Mouse (Mus musculus): Measurements from ENCODE around the gene Rnf123. TPM values are rescaled to one million over a fixed set of nuclear protein-coding genes. Genes with fewer than 3 reads are reported as not detected.
A peak's percentile ranks its signal among the peaks of the same experiment; 100 is the strongest.

Rnf123 gene
- 33.4 TPM for polyA plus RNA-seq (2012; fragmentation: generic; extraction: Trizol)

DNA sequence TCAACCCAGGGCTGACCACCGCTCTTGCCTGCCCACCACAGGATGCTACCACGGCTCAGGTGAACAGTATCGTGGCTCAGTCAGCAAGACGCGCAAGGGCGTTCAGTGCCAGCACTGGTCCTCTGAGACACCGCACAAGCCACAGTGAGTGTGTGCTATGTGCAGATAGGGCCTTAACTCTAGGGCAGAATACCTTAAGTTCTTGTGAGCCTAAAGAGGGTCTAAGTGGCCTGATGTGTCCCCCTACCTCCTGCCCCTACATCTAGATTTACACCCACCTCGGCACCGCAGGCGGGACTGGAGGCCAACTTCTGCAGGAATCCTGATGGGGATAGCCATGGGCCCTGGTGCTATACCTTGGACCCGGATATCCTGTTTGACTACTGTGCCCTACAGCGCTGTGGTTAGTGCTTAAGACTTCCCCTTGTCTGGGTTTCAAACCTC lies at the start of gene Rnf123:
Rnf123 (minus strand) TSS at position 359 of the 444 bp plus-strand sequence.
- H3K4me3 ChIP-seq: no peak within 1 kb of the TSS
- peaks cover 8% of the 10 kb centered on the region for H3K79me2 ChIP-seq (ENCODE audit: control insufficient read depth, insufficient read depth)
- H3K27me3 ChIP-seq (ENCODE audit: control insufficient read depth, insufficient read depth, insufficient read length): no peaks in the 10 kb centered on the region
- TF ChIP-seq POLR2AphosphoS2 (IDR thresholded peaks at IDR 0.05; ENCODE audit: insufficient read length, low read depth) (peak; percentile 78), POLR2A (IDR thresholded peaks at IDR 0.05; ENCODE audit: insufficient read length, low read depth) (peak; percentile 19), REST (IDR thresholded peaks at IDR 0.05; ENCODE audit: insufficient read depth, insufficient read length) (no peak), E2F4 (IDR thresholded peaks at IDR 0.05; ENCODE audit: insufficient read depth) (no peak)
- peaks cover under 1% of the 10 kb centered on the region for H3K36me3 ChIP-seq (ENCODE audit: control insufficient read depth, insufficient read depth)
- H3ac ChIP-seq (ENCODE audit: control insufficient read depth, insufficient read length): no peak within 1 kb of the TSS
- H3K4me2 ChIP-seq (ENCODE audit: low read depth): no peak within 1 kb of the TSS

DNA sequence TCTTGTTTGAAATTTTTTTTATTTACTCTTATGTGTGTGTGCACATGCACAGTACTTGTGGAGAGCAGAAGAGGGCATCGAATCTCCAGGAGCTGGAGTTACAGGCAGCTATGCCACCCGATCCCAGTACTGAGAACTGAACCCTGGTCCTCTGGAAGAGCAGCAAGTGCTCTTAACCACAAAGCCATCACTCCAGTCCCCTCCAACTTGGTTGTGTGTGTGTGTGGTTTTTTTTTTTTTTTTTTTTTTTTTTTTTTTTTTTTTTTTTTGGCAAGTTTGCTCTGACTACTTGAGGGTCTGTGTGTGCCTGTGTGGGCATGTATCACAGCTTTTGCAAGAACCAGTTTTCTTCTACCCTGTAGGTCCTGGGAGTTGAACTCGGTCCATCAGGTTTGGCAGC lies 49.2 kb upstream of the Rnf123 start:
- TF ChIP-seq TCF3 (IDR thresholded peaks at IDR 0.05; ENCODE audit: insufficient read length, low read depth) (no peak), SRF (IDR thresholded peaks at IDR 0.05; ENCODE audit: control insufficient read depth, insufficient read length, low read depth) (no peak), MYOD1 (IDR thresholded peaks at IDR 0.05; ENCODE audit: control insufficient read depth in 1 of 3, insufficient read length in 2 of 3, low read depth in 2 of 3) (no peak), POLR2A (IDR thresholded peaks at IDR 0.05; ENCODE audit: insufficient read length, low read depth) (no peak), CEBPB (IDR thresholded peaks at IDR 0.05; ENCODE audit: insufficient read depth, poor library complexity, severe bottlenecking) (no peak)
- no peak overlapping the region for H3K4me2 ChIP-seq (ENCODE audit: low read depth)

DNA sequence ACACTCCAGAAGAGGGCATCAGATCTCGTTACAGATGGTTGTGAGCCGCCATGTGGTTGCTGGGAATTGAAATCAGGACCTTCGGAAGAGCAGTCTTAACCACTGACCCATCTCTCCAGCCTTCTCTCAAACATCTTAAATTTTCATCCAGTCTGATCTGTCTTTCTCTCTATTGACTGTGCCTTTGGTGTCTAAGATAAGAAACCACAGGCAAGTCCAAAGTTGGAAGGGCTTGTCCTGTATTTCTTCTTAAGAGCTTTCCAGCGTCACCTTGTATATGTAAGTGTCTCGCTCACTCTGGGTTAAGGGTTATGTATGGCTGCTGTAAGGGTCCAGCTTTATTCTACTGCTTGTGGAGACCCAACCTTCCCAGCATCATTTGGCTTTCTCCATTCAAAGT lies 48.4 kb upstream of the Rnf123 start:
- no peak overlapping the region for H3K4me3 ChIP-seq
- H3ac ChIP-seq (ENCODE audit: control insufficient read depth, insufficient read length): no peak overlapping the region
- H3K36me3 ChIP-seq (ENCODE audit: control insufficient read depth, insufficient read depth): no peaks in the 10 kb centered on the region
- H3K27me3 ChIP-seq (ENCODE audit: control insufficient read depth, insufficient read depth, insufficient read length): no peaks in the 10 kb centered on the region
- H3K4me2 ChIP-seq (ENCODE audit: low read depth): no peak overlapping the region
- TF ChIP-seq POLR2A (IDR thresholded peaks at IDR 0.05; ENCODE audit: insufficient read length, low read depth) (no peak), MAX (IDR thresholded peaks at IDR 0.05; ENCODE audit: low read depth) (no peak), TCF3 (IDR thresholded peaks at IDR 0.05; ENCODE audit: insufficient read length, low read depth) (no peak), CEBPB (IDR thresholded peaks at IDR 0.05; ENCODE audit: insufficient read depth, poor library complexity, severe bottlenecking) (no peak), MYOD1 (IDR thresholded peaks at IDR 0.05; ENCODE audit: control insufficient read depth in 1 of 3, insufficient read length in 2 of 3, low read depth in 2 of 3) (no peak), SRF (IDR thresholded peaks at IDR 0.05; ENCODE audit: control insufficient read depth, insufficient read length, low read depth) (no peak), E2F4 (IDR thresholded peaks at IDR 0.05; ENCODE audit: insufficient read depth) (no peak), TCF12 (IDR thresholded peaks at IDR 0.05; ENCODE audit: insufficient read depth, poor library complexity, severe bottlenecking) (no peak), POLR2AphosphoS2 (IDR thresholded peaks at IDR 0.05; ENCODE audit: insufficient read length, low read depth) (no peak), MYOG (IDR thresholded peaks at IDR 0.05; ENCODE audit: control insufficient read depth in 1 of 3, insufficient read depth in 1 of 3, insufficient read length in 2 of 3, low read depth in 2 of 3) (no peak), USF1 (IDR thresholded peaks at IDR 0.05; ENCODE audit: low read depth) (no peak), REST (IDR thresholded peaks at IDR 0.05; ENCODE audit: insufficient read depth, insufficient read length) (no peak)
- H3K79me2 ChIP-seq (ENCODE audit: control insufficient read depth, insufficient read depth): no peaks in the 10 kb centered on the region

More for the DNA sequence above, 49.2 kb upstream of the Rnf123 start:
- Histone ChIP-seq H3ac (ENCODE audit: control insufficient read depth, insufficient read length) (no peak overlapping the region), H3K36me3 (ENCODE audit: control insufficient read depth, insufficient read depth) (no peaks in the 10 kb centered on the region), H3K27me3 (ENCODE audit: control insufficient read depth, insufficient read depth, insufficient read length) (no peaks in the 10 kb centered on the region), H3K4me3 (no peak overlapping the region), H3K79me2 (ENCODE audit: control insufficient read depth, insufficient read depth) (no peaks in the 10 kb centered on the region)

DNA sequence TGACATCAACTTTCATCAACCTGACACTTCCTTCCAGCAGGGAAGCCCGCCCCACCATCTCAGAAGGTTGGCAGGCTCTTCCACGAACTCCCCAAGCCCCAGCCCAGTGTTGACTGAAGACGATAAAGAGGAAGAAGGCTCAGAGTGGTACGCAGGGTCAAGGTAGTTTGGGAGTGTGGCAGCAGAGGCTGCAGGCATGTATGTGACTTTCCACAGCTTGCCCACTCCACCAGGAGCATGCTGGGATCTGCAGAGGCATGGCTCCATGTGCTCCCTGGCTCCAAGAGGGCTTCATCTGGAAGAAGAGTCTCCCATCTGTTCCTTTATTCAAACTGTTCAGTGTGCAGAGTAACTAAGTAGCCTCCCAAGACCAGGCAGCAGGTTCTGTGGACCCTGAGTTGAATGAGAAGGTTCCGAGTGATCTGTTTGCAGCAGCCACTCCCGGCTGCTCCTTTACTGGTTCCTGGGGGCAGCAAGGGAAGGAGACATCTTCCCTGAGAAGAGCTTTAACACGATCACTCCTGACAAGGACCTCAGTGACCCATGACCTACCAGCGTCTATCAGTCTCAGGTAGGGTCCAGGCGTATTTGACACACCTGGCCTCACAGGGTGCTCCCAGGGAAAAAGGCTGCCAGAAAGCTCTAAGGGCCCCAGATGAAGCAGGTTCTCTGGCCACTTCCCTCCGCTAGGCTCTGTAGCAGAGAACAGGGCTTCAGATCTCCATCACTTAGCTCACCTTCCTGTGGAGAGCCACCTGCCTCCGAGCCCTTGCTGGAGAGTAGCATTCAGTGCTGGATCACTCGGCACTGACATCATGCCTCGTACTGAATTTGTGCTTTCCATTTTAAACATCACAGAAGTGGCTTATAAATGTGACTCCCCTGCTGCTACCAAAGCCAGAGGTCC lies 46.1 kb upstream of the Rnf123 start:
- Histone ChIP-seq H3K79me2 (ENCODE audit: control insufficient read depth, insufficient read depth) (no peaks in the 10 kb centered on the region), H3K4me3 (no peak overlapping the region), H3K4me2 (ENCODE audit: low read depth) (no peak overlapping the region), H3K36me3 (ENCODE audit: control insufficient read depth, insufficient read depth) (no peaks in the 10 kb centered on the region), H3ac (ENCODE audit: control insufficient read depth, insufficient read length) (no peak overlapping the region), H3K27me3 (ENCODE audit: control insufficient read depth, insufficient read depth, insufficient read length) (no peaks in the 10 kb centered on the region)
- TF ChIP-seq POLR2AphosphoS2 (IDR thresholded peaks at IDR 0.05; ENCODE audit: insufficient read length, low read depth) (no peak), USF1 (IDR thresholded peaks at IDR 0.05; ENCODE audit: low read depth) (no peak), MAX (IDR thresholded peaks at IDR 0.05; ENCODE audit: low read depth) (no peak), TCF3 (IDR thresholded peaks at IDR 0.05; ENCODE audit: insufficient read length, low read depth) (no peak), SRF (IDR thresholded peaks at IDR 0.05; ENCODE audit: control insufficient read depth, insufficient read length, low read depth) (no peak), CEBPB (IDR thresholded peaks at IDR 0.05; ENCODE audit: insufficient read depth, poor library complexity, severe bottlenecking) (no peak)

DNA sequence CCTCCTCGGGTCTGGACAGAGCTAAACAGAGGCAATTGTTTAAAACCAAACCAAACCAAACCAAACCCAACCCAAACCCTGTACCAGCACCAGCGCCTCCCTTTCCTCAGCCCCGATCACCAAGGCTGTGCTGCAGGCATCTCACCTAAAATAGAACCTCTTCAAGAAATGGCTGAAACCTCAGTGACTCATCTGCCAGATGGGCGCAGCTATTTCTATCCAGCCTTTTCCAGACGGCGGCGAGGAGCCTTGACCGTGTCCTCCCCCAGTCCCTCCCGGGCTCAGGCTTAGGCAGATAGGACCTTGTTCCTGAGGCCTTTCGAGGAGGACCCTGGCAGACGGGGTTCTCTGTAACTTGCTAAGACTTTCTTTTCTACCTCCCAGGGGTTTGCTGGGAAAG lies 45.1 kb upstream of the Rnf123 start:
- H3K36me3 ChIP-seq (ENCODE audit: control insufficient read depth, insufficient read depth): no peaks in the 10 kb centered on the region
- no peak overlapping the region for H3ac ChIP-seq (ENCODE audit: control insufficient read depth, insufficient read length)
- peak; percentile 43 for TF ChIP-seq POLR2A (IDR thresholded peaks at IDR 0.05; ENCODE audit: insufficient read length, low read depth)
- TF ChIP-seq POLR2AphosphoS2 (IDR thresholded peaks at IDR 0.05; ENCODE audit: insufficient read length, low read depth): peak; percentile 12
- TF ChIP-seq MYOG (IDR thresholded peaks at IDR 0.05; ENCODE audit: control insufficient read depth in 1 of 3, insufficient read depth in 1 of 3, insufficient read length in 2 of 3, low read depth in 2 of 3): peak in 1 of 3 experiments; percentile 11
- TF ChIP-seq E2F4 (IDR thresholded peaks at IDR 0.05; ENCODE audit: insufficient read depth): no peak

More for the DNA sequence above, 45.1 kb upstream of the Rnf123 start:
- H3K27me3 ChIP-seq (ENCODE audit: control insufficient read depth, insufficient read depth, insufficient read length): no peaks in the 10 kb centered on the region
- H3K79me2 ChIP-seq (ENCODE audit: control insufficient read depth, insufficient read depth): no peaks in the 10 kb centered on the region
- H3K4me3 ChIP-seq: no peak overlapping the region
- peak overlapping the region; percentile 67 for H3K4me2 ChIP-seq (ENCODE audit: low read depth)

Measured in myocyte (in vitro differentiated cells).